Mouse (Mus musculus): Measurements from ENCODE around the gene Gpr158.
"Not testable (repeated sequence)": the region's sequence is repeated elsewhere in the genome, so short reads cannot be mapped to it uniquely, and the experiment has no call there.

Gene Gpr158

DNA sequence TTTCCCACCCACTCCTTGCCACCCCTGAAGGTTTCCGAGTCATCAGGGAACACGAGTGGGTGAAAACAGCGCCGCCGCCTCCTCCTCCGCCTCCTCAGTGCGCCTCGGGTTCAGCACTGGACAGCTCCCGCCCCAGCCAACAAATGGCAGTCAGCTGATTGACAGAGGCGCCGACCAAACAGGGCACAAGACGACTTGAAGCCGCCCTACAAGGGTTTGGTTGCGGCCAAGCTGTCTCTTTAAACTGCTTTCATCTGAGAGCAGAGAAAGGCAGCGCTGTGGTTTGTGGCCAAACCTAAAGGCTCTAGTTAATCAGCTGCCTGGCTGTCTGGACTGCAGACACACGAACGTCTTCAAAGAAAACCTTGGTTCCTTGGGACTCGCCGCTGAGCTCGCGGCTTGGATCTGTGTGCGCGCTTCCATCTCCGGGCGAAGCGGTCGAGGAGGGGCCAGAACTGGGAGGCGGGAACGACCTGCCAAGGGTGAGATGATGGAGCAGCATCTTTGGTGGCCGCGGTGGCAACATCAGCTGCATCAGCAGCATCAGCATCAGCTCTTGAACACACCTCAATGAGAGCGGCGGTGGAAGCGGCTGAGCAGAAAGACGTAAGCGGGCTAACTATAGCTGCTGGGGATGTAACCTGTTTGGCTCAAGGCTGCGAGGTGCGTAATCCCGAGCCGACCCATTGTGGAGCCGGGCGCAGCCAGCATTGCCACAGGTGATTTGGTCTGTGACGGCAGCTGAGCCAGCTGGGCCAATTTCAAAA, at the start of gene Gpr158:
TSS of gene Gpr158 (plus strand) at position 198 of the 767 bp plus-strand sequence.
- DNase-seq (ENCODE audit: extremely low read depth, low read depth) = no peak

- DNase-seq (ENCODE audit: extremely low read depth, low read depth) = no peak
These were observed 23.5 kb upstream of the Gpr158 start for GRCm38 (mm10) chr2:21343821-21344220.

DNA sequence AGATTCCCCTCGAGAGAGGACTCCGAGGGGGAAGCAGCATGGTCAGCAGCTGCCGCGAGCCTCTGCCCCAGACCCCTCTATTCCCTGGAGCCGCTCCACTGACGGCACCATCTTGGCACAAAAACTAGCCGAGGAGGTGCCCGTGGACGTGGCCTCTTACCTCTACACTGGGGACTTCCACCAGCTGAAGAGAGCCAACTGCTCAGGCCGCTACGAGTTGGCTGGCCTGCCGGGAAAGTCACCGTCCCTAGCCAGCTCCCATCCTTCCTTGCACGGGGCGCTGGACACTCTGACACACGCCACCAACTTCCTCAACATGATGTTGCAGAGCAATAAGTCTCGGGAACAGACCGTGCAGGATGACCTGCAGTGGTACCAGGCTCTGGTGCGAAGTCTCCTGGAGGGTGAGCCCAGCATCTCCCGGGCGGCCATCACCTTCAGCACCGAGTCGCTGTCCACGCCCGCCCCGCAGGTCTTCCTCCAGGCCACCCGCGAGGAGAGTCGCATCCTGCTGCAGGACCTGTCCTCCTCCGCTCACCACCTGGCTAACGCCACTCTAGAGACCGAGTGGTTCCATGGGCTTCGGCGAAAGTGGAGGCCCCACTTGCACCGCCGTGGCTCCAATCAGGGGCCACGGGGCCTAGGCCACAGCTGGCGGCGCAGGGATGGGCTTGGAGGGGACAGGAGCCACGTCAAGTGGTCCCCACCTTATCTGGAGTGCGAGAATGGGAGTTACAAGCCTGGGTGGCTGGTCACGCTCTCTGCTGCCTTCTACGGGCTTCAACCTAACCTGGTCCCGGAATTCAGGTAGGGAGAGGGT, 1.2 kb downstream of the Gpr158 start:
- no peak for DNase-seq (ENCODE audit: extremely low read depth, low read depth)

- DNase-seq (ENCODE audit: extremely low read depth, low read depth) = no peak
These were observed 1.8 kb downstream of the Gpr158 start for GRCm38 (mm10) chr2:21369171-21369485.

- no peak for DNase-seq (ENCODE audit: extremely low read depth, low read depth)
These were observed 2.2 kb downstream of the Gpr158 start for GRCm38 (mm10) chr2:21369556-21369955.

DNA sequence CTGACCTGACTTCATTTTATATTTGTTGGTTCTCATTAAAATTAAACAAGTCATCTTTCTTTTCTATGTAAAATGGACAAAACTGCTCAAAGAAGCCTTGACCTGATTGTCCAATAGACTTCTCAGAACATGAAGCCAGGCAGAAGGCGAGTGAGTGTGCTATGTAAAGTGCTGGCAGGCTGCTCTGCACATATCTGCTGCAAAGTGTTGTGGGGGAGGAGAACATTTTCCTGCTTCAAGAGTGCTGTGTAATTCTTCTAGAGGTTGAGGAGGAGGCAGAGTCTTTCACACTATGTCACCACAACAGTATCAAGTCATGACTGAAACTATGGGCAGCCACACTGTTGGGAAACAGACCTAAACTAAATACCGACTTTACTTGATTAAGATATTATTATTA, 12.2 kb downstream of the Gpr158 start:
- no peak for DNase-seq (ENCODE audit: extremely low read depth, low read depth)

DNA sequence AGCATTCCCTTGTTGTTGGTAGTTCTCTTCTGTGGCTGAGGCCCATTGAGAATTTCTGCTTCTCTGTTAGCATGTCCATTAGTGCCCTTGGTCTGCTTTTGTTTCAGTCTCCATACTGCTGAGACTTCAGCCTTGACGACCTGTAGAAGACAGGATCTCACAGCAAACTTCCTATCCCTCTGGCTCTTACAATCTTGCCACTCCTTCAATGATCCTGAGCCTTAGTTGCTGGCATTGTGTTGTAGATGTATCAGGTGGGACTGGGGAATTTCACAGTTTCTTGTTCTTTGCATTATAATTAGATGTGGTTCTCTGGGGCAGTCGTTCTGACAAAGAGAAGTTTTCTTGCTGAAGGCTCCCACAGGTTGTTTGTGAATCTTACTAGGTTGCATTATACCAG, 25.4 kb downstream of the Gpr158 start:
- no peak for DNase-seq (ENCODE audit: extremely low read depth, low read depth)

GRCm38 (mm10) chr2:21397347-21397746, 30.0 kb downstream of the Gpr158 start:
- DNase-seq (ENCODE audit: extremely low read depth, low read depth) = no peak

- no peak for DNase-seq (ENCODE audit: extremely low read depth, low read depth)
These were observed 32.3 kb downstream of the Gpr158 start for GRCm38 (mm10) chr2:21399657-21400056.

DNA sequence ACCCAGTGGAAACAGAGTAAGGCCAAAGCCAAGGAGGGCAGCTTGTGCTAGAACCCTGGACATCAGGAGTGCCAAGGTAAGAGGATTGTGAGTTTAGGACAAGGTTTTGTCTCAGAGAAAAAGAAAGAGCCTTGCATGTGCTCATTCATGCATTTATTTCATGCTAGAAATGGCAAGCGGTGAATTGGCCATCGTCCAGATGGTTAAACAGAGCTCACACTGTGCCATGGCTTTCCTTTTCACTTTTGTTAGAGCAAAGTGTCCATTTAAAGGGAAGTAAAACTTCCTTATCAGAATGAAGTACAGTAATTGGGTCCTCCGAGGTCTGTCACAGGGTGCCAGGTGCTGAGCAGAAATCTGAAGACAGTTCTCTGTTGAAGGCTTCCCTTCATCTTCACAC, 38.3 kb downstream of the Gpr158 start:
- no peak for DNase-seq (ENCODE audit: extremely low read depth, low read depth)

DNA sequence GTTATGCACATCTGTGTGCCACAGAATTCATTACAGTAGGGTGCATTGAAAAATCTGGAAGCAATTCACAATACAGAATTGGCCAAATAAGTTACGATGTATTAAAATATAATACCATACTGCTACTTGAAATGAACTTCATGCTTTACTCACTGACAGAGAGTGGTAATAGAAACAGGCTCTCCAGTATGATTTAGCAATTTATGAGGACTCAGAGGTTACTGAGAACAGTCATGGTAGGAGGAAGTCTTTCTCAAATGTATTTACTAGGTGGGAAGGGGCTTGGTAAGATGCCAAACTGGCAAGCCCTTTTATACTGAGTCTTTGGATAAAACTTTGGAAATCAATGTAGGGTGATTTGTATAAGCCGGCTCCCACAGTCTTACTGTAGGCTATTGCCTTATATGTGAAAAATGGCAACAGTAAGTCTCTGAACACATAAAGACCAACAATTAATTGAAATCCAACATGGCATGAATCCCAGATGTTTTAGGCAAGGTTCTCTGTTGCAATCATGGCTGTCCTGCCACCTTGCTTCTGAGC, 40.2 kb downstream of the Gpr158 start:
- DNase-seq (ENCODE audit: extremely low read depth, low read depth) = no peak

GRCm38 (mm10) chr2:21408821-21409220, 41.5 kb downstream of the Gpr158 start:
- no peak for DNase-seq (ENCODE audit: extremely low read depth, low read depth)

DNA sequence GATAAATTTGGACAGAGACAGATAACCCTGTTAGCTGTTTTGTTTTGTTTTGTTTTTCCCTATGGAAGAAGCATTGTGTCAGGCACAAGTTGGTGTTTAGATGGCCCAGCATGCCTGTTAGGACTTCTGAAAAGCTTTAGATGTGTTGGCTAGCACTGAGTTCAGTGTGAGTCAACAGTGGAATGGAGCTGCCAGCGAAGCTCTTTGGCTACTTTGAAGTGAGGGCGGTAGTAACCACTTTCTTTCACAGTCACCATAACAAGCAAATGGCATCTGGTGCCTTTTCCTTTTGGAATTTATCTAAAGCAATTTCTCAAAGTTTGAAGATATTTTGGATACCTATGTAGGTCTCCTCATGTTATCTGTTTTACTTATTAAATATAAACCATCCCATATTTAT, 62.9 kb downstream of the Gpr158 start:
- DNase-seq (ENCODE audit: extremely low read depth, low read depth) = no peak

- no peak for DNase-seq (ENCODE audit: extremely low read depth, low read depth)
These were observed 63.8 kb downstream of the Gpr158 start for GRCm38 (mm10) chr2:21431182-21431581.

GRCm38 (mm10) chr2:21439626-21440025, 72.3 kb downstream of the Gpr158 start:
- no peak for DNase-seq (ENCODE audit: extremely low read depth, low read depth)

DNA sequence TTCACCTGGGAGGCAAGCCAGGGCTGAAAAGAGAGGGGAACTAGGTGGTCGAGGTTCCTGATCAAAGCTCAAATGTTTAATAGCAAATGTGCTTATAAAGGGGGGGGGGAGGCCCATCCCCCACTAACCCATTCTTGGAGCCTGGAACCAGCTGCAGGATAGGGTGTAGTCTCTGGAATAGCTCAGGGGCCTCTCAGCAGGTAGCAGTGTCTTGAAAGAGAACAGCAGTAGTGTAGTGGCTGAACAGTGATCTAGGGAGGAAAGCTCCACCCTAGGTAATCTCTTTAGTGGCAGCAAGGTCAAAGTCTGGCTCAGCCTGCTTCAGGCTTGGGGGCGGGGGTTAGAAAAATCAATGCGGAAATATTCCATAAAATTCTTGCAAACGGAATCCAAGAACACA, 93.3 kb downstream of the Gpr158 start:
- DNase-seq (ENCODE audit: extremely low read depth, low read depth) = not testable (repeated sequence)

DNA sequence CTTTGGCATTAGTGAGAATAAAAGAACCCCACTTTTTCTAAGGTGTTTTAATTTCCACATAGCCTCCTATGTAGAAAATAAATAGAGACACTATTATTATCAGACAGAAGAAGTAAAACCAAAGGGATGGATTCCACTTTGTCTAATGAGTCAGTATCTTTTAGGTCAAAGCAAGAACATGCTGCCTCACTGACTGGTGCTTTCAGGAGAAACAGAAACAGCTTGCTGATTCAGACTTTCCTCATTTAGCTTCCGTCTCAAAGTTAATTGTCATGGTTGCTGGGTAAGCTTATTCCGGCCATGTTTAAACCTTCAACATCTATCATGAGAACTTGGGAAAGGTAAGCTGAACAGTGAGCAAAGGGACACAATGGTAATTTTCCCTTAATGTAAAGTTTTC, 107.6 kb downstream of the Gpr158 start:
- no peak for DNase-seq (ENCODE audit: extremely low read depth, low read depth)

DNA sequence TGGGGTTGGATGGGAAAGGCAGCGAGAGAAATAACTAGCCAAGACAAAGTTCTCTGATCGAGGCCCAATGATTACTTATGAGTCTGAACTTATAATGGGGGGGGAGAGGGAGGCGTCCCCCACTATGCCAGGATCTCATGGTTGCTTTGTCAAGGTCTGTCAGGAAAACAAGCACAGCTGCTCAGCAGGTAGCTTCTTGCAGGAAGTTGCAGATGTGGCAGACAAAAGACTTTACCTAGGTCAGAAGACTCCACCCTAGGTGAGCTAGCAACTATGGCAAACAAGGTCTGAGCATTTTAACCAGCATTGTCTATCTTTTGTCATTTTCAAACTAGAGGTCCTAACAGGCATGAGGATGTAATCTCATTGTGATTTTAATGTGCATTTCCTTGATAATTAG, 129.5 kb downstream of the Gpr158 start:
- no peak for DNase-seq (ENCODE audit: extremely low read depth, low read depth)

DNA sequence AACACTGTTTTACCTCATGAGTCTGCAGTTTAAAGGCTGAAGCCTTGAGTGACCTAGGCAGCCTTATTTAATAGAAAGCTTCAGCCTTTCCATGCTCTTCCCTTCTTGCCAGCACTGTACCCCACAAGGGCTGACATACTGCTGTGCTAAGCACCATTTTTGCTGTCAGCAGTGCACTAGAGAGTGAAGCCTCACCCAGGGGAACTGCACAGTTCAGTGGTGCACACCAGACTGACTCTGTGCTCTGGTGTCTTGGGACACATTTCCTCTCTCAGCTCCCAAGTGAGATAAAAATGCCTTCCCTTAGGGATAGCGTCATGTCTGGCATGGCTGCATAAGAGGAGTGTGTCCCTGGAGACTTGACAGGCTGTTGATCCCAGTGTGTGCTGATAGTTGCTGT, 130.6 kb downstream of the Gpr158 start:
- no peak for DNase-seq (ENCODE audit: extremely low read depth, low read depth)

GRCm38 (mm10) chr2:21499399-21499798, 132.1 kb downstream of the Gpr158 start:
- no peak for DNase-seq (ENCODE audit: extremely low read depth, low read depth)

GRCm38 (mm10) chr2:21507449-21507848, 140.1 kb downstream of the Gpr158 start:
- no peak for DNase-seq (ENCODE audit: extremely low read depth, low read depth)

DNA sequence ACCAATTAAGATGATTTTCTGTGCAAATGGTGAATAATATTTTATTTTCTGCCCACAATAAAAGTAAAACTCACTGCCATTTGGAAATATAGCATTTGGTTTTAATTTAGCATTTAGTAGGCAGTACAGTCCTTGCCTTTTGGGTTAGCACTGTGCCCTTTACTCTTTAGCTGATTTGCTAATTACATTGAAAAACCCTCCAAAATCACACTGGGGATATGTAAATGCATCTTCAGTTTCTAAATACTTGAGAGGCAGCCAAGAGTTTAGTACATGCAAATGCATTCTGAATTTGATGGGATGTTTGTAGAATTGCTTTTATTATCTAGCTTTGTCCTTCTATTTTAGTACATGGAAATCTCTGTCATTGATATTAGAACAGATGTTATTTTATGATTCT, 163.4 kb downstream of the Gpr158 start:
- DNase-seq (ENCODE audit: extremely low read depth, low read depth) = no peak

DNA sequence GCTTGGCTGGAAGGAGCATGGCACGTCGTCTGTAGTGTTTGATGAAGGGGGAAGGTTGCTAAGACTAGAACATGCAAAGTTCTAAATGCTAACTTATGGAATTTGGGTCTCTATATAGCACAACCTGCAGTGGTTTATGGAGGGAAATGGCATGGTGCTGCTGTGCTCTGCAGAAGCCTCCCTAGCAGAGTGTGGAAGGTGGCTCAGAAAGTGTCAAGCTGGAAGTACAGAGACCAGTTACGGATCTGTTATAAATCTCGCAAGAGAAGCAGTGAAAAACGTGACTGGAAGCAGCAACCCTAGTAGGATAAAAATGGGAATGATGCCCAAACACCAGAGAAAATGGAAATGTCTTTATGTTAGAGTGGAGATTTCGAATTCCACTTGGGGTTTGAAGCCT, 251.8 kb downstream of the Gpr158 start:
- DNase-seq (ENCODE audit: extremely low read depth, low read depth) = no peak
